Mouse (Mus musculus) limb, embryonic 13.5 days (tissue): ENCODE data around the gene Akr1e1. TPM values are rescaled to one million over a fixed set of nuclear protein-coding genes. Genes with fewer than 3 reads are reported as not detected.
"Not testable (repeated sequence)": the region's sequence is repeated elsewhere in the genome, so short reads cannot be mapped to it uniquely, and the experiment has no call there.

ENCODE experiments used
- ATAC-seq: fragments of 200-750 bp; cut with Nextera tagmentation; 2 replicates; pipeline ENCODE4 v1.8.0; 2017; ENCODE audit warnings: low read depth, moderate number of reproducible peaks, moderate TSS enrichment; ENCODE audit not compliant: low FRiP score
- H3K27ac ChIP-seq: fragments of 300-500 bp; sonication (generic); 2 replicates; pipeline ENCODE4 v1.5.1; 2015; ENCODE audit warnings: inconsistent platforms, mild to moderate bottlenecking, moderate library complexity
- H3K27me3 ChIP-seq: fragments of 300-500 bp; sonication (generic); 2 replicates; pipeline ENCODE4 v1.6.1; 2015; ENCODE audit warnings: mild to moderate bottlenecking, inconsistent platforms
- H3K36me3 ChIP-seq: fragments of 300-500 bp; sonication (generic); 2 replicates; pipeline ENCODE4 v1.6.1; 2015; ENCODE audit warnings: inconsistent platforms, mild to moderate bottlenecking, moderate library complexity
- H3K4me1 ChIP-seq: fragments of 300-500 bp; sonication (generic); 2 replicates; pipeline ENCODE4 v1.6.1; 2015; ENCODE audit warnings: inconsistent platforms
- H3K4me2 ChIP-seq: fragments of 300-500 bp; sonication (generic); replicated peaks from 2 replicates; pipeline ENCODE4 v1.6.1; 2015; ENCODE audit warnings: inconsistent platforms, mild to moderate bottlenecking, moderate library complexity
- H3K4me3 ChIP-seq: fragments of 300-500 bp; sonication (generic); 2 replicates; pipeline ENCODE4 v1.5.1; 2015; ENCODE audit warnings: moderate library complexity, mild to moderate bottlenecking, inconsistent platforms
- H3K9ac ChIP-seq: fragments of 300-500 bp; sonication (generic); 2 replicates; pipeline ENCODE4 v1.6.1; 2015; ENCODE audit warnings: mild to moderate bottlenecking, inconsistent platforms
- H3K9me3 ChIP-seq: fragments of 300-500 bp; sonication (generic); 2 replicates; pipeline ENCODE4 v1.6.1; 2016; ENCODE audit warnings: inconsistent platforms
- WGBS: fragments of 180-500 bp; shearing (Covaris S2); methylation state at CpG from one replicate; pipeline ENCODE4 v1.1.7; 2015; 5-methylcytosine and 5-hydroxymethylcytosine counted together
- polyA plus RNA-seq: library from polyadenylated mRNA; unstranded; fragments of >200 nt; fragmentation: Nextera tagmentation; extraction: Ambion mirVana; gene quantifications from 2 replicates; pipeline ENCODE4 v1.2.1, GENCODE M21; 2015

Gene Akr1e1
- 36.4 and 38.8 TPM in 2 replicates for polyA plus RNA-seq

DNA sequence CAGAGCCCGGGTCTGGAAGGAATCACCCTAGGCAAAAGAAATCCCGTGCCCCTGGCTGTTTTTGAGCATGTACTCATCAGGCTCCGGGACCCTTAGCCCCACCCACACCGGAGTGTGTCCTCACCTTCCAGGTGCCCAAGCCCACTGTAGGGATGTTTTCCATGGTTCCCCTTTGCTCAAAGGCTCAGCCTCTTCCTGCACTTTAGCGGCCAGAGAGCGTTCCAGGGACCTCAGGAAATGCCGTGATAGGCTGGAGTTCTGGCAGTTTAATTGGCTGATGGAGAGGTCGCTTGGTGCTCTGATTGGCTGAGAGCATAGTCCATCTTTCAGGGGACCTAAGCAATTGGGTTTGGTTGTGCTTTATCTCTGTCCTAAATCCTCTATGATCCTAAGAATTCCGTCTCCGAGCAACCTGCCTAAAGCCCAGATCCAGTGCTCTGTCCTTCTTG lies at the start of gene Akr1e1:
Gene Akr1e1, minus strand, starts transcription at position 214 of the 449 bp plus-strand sequence.
- Histone ChIP-seq H3K27ac (peak within 1 kb of the TSS; percentile 67), H3K9ac (peak within 1 kb of the TSS; percentile 71), H3K36me3 (no peaks in the 10 kb centered on the region), H3K4me2 (peak within 1 kb of the TSS; percentile 67), H3K9me3 (no peaks in the 10 kb centered on the region), H3K4me1 (no peaks in the 10 kb centered on the region), H3K27me3 (no peaks in the 10 kb centered on the region), H3K4me3 (peak within 1 kb of the TSS; percentile 57)
- 7% methylated on average over 10 of the region's 10 CpGs for WGBS
- ATAC-seq: peak; percentile 100

DNA sequence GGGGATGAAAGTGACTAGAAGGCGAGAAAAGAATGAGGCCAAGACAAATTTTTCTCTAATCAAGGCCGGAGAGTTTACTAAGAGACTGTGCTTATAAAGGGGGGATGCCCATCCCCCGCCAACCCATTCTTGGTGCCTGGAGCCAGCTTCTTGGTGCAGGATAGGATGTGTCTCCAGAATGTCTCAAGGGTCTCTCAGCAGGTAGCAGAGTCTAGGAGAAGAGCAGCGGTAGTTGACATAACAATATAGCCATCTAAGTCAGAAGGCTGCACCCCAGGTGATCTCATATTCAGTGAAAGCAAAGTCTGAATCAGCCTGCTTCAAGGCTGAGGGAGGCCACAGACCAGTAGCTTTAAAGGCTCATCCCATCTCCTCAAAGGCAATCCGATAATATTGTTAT lies 49.4 kb upstream of the Akr1e1 start:
- no peaks in the 10 kb centered on the region for H3K27me3 ChIP-seq
- H3K4me2 ChIP-seq: no peak overlapping the region
- no peak for ATAC-seq
- H3K4me3 ChIP-seq: no peak overlapping the region
- WGBS: 85% methylated on average over 5 of the region's 5 CpGs
- H3K9me3 ChIP-seq: no peaks in the 10 kb centered on the region
- no peak overlapping the region for H3K27ac ChIP-seq
- H3K36me3 ChIP-seq: no peaks in the 10 kb centered on the region
- H3K4me1 ChIP-seq: no peaks in the 10 kb centered on the region
- H3K9ac ChIP-seq: no peak overlapping the region

DNA sequence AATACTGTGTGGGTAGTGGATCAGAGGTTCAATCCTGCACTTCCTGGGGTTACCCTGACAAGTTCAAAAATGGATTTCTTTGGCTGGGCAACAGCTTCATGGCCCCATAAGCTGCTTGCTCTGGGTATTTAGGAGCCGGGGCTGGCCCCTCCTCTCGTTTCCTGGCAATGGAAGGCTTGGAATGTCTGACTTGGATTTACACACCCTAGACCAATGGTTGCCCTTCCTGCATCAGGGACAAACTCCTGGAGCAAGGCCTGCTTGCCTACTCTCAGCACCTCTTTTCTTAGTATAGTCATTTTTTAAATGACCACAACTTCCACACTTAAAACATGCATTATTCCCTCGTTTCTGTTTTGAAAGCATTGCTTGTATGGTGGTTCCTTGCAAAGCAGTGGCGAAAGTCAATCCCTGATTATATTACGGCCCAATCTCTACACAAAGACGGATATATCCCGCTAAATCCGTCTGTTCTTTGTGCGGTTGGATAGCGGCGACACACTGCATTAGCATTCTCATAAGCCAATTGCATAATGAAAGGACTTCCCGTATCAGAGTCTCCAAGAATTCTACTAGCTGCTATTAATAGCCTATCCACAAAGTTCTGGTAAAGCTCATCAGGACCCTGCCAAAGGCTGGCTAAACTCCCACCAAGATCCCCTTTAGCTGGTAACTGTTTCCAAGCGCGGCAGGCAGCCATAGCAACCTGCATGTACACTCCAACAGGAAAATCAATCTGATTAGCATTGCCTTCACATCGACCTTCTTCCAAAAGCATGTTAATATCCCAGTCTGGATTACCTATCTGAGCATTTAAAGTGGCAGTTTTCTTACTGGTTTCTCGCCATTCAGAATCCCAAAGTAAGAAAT lies 47.5 kb upstream of the Akr1e1 start:
- Histone ChIP-seq H3K36me3 (no peaks in the 10 kb centered on the region), H3K4me3 (no peak overlapping the region), H3K9me3 (no peaks in the 10 kb centered on the region), H3K9ac (no peak overlapping the region), H3K4me1 (no peaks in the 10 kb centered on the region), H3K27me3 (no peaks in the 10 kb centered on the region), H3K27ac (no peak overlapping the region), H3K4me2 (no peak overlapping the region)
- 86% methylated on average over 16 of the region's 16 CpGs for WGBS
- no peak for ATAC-seq

DNA sequence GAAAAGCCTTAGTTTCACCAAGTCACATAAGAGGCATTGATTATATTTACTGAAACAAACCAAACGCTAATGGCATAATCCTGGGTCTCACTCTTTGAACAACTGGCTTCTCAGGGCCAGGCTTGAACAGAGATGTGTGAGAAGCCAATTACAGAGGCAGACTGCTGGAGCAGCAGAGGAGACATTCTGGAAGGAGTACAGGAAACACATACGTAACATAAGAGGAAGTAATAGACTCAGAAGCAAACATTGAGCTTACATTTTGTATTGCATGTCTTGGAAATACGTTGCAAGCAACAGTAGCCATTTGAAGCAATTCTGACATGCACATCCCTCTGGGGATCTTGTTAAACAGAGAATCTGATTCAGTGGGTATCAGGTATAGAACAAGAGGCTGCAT lies 41.2 kb upstream of the Akr1e1 start:
- 75% methylated on average over 3 of the region's 3 CpGs for WGBS
- H3K27ac ChIP-seq: no peak overlapping the region
- no peaks in the 10 kb centered on the region for H3K36me3 ChIP-seq
- ATAC-seq: no peak
- H3K4me1 ChIP-seq: no peaks in the 10 kb centered on the region
- H3K4me2 ChIP-seq: no peak overlapping the region
- no peak overlapping the region for H3K4me3 ChIP-seq
- no peaks in the 10 kb centered on the region for H3K9me3 ChIP-seq
- H3K9ac ChIP-seq: no peak overlapping the region
- H3K27me3 ChIP-seq: no peaks in the 10 kb centered on the region

DNA sequence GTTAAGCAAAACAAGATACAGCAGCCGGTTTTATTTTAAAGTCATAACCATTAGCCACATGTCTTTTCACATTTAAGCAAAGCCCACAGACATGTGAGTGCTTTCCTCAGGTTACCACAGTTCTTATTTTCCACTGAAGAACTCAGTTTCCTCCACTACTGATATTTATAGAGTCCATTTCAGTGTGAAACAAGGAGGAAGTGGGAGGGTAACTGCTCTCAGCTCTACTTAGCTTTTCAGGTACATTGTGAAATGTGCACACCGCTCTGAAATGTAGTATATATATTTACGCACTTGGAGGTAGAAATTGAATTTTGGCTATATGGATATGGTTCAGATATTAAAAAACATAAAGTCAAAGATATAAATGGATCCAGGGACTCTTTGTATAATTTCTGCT lies 36.3 kb upstream of the Akr1e1 start:
- Histone ChIP-seq H3K4me2 (no peak overlapping the region), H3K36me3 (no peaks in the 10 kb centered on the region), H3K9ac (no peak overlapping the region), H3K4me3 (no peak overlapping the region), H3K9me3 (no peaks in the 10 kb centered on the region), H3K27me3 (no peaks in the 10 kb centered on the region), H3K27ac (no peak overlapping the region), H3K4me1 (no peaks in the 10 kb centered on the region)
- 86% methylated on average over 3 of the region's 3 CpGs for WGBS
- no peak for ATAC-seq

DNA sequence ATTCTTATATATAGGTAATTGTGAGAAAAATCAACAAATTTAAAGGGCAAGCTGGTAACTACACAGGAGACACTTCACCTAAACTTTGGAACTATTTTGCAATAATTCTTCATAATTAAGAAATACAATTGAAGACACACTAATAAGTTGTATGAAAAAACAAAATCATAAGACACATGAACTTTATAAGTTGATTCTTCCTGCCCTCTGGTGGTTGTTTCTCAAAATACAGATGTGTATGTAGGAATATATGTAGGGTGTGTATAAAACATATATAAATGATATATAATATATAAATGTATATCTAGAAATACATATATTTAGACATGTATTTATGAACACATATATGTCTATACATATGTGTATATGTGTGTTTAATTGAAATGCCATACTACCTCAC lies 1.9 kb upstream of the Akr1e1 start:
- no peaks in the 10 kb centered on the region for H3K4me1 ChIP-seq
- no peak overlapping the region for H3K9ac ChIP-seq
- H3K4me3 ChIP-seq: no peak overlapping the region
- H3K27me3 ChIP-seq: no peaks in the 10 kb centered on the region
- ATAC-seq: no peak
- H3K9me3 ChIP-seq: no peaks in the 10 kb centered on the region
- H3K27ac ChIP-seq: no peak overlapping the region
- no peaks in the 10 kb centered on the region for H3K36me3 ChIP-seq
- H3K4me2 ChIP-seq: no peak overlapping the region

DNA sequence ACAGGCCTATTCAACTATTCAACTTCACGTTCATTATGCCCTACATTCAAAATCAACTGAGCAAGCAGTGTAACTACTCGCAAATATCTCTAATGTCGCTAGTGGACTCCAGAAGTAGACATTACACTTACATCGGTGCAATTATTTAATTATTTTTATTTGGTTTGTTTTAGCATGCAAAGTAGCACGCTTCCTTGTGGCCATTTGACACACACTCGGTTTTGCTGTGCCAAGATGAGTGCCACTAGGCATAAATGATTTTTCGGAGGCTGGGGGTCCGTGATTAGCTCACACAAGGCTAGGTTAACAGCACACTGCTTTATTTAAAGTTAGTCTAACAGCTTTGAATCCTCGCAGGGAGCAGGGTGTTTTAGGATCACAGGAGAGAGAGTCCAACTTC lies 444 bp downstream of the Akr1e1 start:
- peak overlapping the region; percentile 67 for H3K4me2 ChIP-seq
- ATAC-seq: no peak
- WGBS: 29% methylated on average over 9 of the region's 9 CpGs
- peak overlapping the region; percentile 57 for H3K4me3 ChIP-seq
- peak overlapping the region; percentile 67 for H3K27ac ChIP-seq
- H3K4me1 ChIP-seq: no peaks in the 10 kb centered on the region
- no peaks in the 10 kb centered on the region for H3K27me3 ChIP-seq
- no peaks in the 10 kb centered on the region for H3K36me3 ChIP-seq
- peak overlapping the region; percentile 71 for H3K9ac ChIP-seq
- H3K9me3 ChIP-seq: no peaks in the 10 kb centered on the region

DNA sequence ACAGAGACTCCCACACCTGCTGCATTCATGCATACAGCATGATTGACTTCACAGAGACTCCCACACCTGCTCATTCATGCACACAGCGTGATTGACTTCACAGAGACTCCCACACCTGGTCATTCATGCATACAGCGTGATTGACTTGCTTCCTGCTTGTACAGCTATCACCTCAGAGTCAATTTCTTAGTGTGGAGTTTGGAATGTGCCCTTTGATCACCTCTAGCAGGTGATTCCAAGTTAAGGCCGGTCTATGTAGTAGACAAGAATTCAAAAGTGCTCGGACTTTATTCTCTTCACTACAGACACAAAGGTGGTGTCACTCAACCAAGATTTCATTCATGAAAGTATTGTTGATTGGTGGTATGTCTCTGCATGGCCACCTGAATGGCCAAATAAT lies 2.2 kb downstream of the Akr1e1 start:
- Histone ChIP-seq H3K9ac (no peak overlapping the region), H3K9me3 (no peaks in the 10 kb centered on the region), H3K36me3 (peaks cover 8% of the 10 kb centered on the region; the same call in 1 of the 2 replicates), H3K27ac (no peak overlapping the region), H3K4me2 (no peak overlapping the region), H3K4me3 (no peak overlapping the region), H3K4me1 (no peaks in the 10 kb centered on the region), H3K27me3 (no peaks in the 10 kb centered on the region)
- 82% methylated on average over 4 of the region's 4 CpGs for WGBS
- ATAC-seq: no peak

DNA sequence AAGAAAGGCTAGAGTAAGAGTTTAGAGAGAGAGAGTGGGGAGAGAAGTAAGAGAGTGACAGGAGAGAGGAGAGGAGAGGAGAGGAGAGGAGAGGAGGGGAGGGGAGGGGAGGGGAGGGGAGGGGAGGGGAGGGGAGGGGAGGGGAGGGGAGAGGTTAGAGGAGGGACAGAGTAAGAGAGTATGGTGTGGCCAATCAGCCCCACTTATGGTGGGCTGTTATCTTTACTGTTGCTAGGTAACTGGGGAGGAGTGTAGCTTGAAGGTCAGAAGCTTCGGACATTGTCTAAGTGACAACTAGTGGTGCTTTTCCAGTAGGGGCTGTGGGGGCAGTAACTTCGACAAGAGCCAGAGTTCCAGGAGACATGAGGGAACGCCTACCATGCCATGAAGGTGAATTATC lies 5.5 kb downstream of the Akr1e1 start:
- H3K9ac ChIP-seq, H3K9me3 ChIP-seq, H3K4me1 ChIP-seq, H3K4me2 ChIP-seq, H3K27me3 ChIP-seq, H3K4me3 ChIP-seq, ATAC-seq, H3K27ac ChIP-seq: not testable (repeated sequence)
- H3K36me3 ChIP-seq: peaks cover 37% of the 10 kb centered on the region
- 69% methylated on average over 3 of the region's 3 CpGs for WGBS

DNA sequence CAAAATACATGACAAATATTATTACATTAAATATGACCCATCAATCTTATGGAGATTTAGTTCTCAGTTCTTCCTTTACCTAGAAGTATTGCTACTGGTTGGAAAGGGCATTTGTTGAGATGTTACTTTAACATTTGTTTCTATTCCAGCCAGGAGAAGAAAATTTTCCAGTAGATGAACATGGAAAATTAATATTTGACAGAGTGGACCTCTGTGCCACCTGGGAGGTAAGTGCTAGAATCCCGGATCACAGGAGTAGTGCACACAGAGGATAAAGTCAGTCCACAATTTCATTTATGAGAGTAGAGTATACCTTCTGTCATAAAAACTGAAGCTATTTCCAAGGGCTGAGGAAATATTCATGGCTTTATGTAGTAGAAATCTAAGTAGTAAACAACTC lies 32.1 kb downstream of the Akr1e1 start:
- H3K4me3 ChIP-seq: no peak overlapping the region
- no peaks in the 10 kb centered on the region for H3K36me3 ChIP-seq
- WGBS: 78% methylated on average over 1 of the region's 1 CpGs
- no peak for ATAC-seq
- no peaks in the 10 kb centered on the region for H3K27me3 ChIP-seq
- H3K9me3 ChIP-seq: no peaks in the 10 kb centered on the region
- no peak overlapping the region for H3K4me2 ChIP-seq
- H3K9ac ChIP-seq: no peak overlapping the region
- no peak overlapping the region for H3K27ac ChIP-seq
- H3K4me1 ChIP-seq: no peaks in the 10 kb centered on the region

DNA sequence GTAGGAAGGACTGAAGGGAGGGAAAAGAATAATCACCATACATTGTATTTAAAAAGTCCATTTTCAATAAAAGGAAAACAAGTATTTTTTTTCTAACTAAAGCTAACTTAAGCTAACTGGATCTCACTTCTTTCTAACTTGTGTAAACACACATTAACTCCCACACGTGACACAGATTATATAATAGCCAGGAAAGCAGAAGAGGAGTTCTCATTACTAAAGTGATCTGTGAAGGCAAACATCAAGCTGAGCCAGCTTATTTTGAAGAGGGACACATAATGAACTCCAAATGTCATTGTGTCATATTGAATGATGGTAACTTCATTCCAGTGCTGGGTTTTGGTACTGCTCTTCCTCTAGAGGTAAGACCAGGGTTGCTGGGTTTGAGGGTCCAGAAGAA lies 35.1 kb downstream of the Akr1e1 start, which contains the start of gene Akr1c21:
Gene Akr1c21, plus strand, starts transcription at position 205 of the 400 bp plus-strand sequence.
- no peaks in the 10 kb centered on the region for H3K9me3 ChIP-seq
- WGBS: 63% methylated on average over 1 of the region's 1 CpGs
- H3K4me2 ChIP-seq: no peak within 1 kb of the TSS
- no peak for ATAC-seq
- no peak within 1 kb of the TSS for H3K27ac ChIP-seq
- H3K9ac ChIP-seq: no peak within 1 kb of the TSS
- H3K27me3 ChIP-seq: no peaks in the 10 kb centered on the region
- no peaks in the 10 kb centered on the region for H3K4me1 ChIP-seq
- no peak within 1 kb of the TSS for H3K4me3 ChIP-seq
- no peaks in the 10 kb centered on the region for H3K36me3 ChIP-seq

DNA sequence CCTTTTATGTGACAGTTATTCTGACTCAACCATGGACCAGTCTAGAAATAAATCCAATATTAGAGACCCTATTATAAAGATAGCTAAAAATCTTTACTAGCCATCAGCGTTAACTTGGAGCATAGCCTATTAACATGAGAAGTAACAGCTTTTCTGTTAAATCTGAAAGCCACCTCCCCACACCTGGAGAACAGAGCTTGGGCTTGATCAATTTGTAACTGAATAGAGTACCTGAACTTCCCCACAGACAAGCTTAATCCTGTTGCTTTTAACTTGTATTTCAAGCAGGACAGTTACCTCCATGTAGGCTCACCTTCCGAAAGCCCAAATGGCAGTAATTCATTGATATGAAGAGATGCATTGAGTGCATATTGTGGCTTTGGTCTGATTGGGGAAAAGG lies 43.0 kb downstream of the Akr1e1 start:
- Histone ChIP-seq H3K4me1 (no peaks in the 10 kb centered on the region), H3K4me2 (no peak overlapping the region), H3K9ac (no peak overlapping the region), H3K36me3 (no peaks in the 10 kb centered on the region), H3K27ac (no peak overlapping the region), H3K9me3 (no peaks in the 10 kb centered on the region), H3K4me3 (no peak overlapping the region), H3K27me3 (no peaks in the 10 kb centered on the region)
- no peak for ATAC-seq
- 83% methylated on average over 2 of the region's 2 CpGs for WGBS

DNA sequence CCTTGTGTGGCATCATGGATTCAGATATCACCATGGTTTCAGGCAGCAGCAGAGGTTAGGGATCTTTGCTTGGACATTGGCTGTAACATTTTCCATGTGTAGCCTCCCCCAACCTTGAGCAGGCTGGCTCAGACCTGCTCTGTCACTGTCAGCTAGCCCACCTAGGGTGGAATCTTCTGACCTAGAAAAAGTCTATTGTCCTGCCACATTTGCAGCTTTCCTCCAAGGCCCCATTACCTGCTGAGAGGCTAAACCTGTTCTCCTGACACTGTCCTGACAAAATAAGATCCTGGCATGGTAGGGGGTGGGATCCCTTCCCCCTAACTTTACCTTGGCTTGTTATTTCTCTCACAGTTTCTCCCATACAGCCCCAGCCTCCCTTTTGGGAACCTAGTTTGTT lies 48.5 kb downstream of the Akr1e1 start:
- ATAC-seq: no peak
- Histone ChIP-seq H3K27me3 (no peaks in the 10 kb centered on the region), H3K9me3 (no peaks in the 10 kb centered on the region), H3K9ac (no peak overlapping the region), H3K27ac (no peak overlapping the region), H3K4me2 (no peak overlapping the region), H3K36me3 (no peaks in the 10 kb centered on the region), H3K4me3 (no peak overlapping the region), H3K4me1 (no peaks in the 10 kb centered on the region)
